Mouse (Mus musculus) spleen, embryonic (tissue): ENCODE data around the gene Dusp1.

Source experiments
- CTCF ChIA-PET: fragments of 350-600 bp; sonication (Branson Sonifier 250); formaldehyde crosslinking; loops from one replicate; lab custom pipeline; 2022; lab: Charles Lee

Gene Dusp1

GRCm38 (mm10) chr17:26584558-26585136, 22.7 kb upstream of the Dusp1 start:
- CTCF ChIA-PET = no interaction called here

GRCm38 (mm10) chr17:26584063-26584462, 22.1 kb upstream of the Dusp1 start:
- CTCF ChIA-PET = no interaction called here

- CTCF ChIA-PET = no interaction called here
These were observed 21.7 kb upstream of the Dusp1 start for GRCm38 (mm10) chr17:26583606-26584005.

- CTCF ChIA-PET = no interaction called here
These were observed 21.1 kb upstream of the Dusp1 start for GRCm38 (mm10) chr17:26583056-26583455.

- CTCF ChIA-PET = no interaction called here
These were observed 20.4 kb upstream of the Dusp1 start for GRCm38 (mm10) chr17:26582297-26582696.

- CTCF ChIA-PET = no interaction called here
These were observed 19.0 kb upstream of the Dusp1 start for GRCm38 (mm10) chr17:26580873-26581401.

- CTCF ChIA-PET = no interaction called here
These were observed 17.5 kb upstream of the Dusp1 start for GRCm38 (mm10) chr17:26579396-26579795.

GRCm38 (mm10) chr17:26578771-26579170, 16.8 kb upstream of the Dusp1 start:
- CTCF ChIA-PET = no interaction called here

GRCm38 (mm10) chr17:26578162-26578561, 16.2 kb upstream of the Dusp1 start:
- CTCF ChIA-PET = no interaction called here

- CTCF ChIA-PET = no interaction called here
These were observed 15.4 kb upstream of the Dusp1 start for GRCm38 (mm10) chr17:26577309-26577708.

GRCm38 (mm10) chr17:26576833-26577232, 14.9 kb upstream of the Dusp1 start:
- CTCF ChIA-PET = no interaction called here

- CTCF ChIA-PET = no interaction called here
These were observed 14.1 kb upstream of the Dusp1 start for GRCm38 (mm10) chr17:26575786-26576690.

- CTCF ChIA-PET = no interaction called here
These were observed 12.8 kb upstream of the Dusp1 start for GRCm38 (mm10) chr17:26574701-26575100.

GRCm38 (mm10) chr17:26574118-26574517, 12.2 kb upstream of the Dusp1 start:
- CTCF ChIA-PET = no interaction called here

GRCm38 (mm10) chr17:26572265-26572664, 10.3 kb upstream of the Dusp1 start:
- CTCF ChIA-PET = interaction anchor here (0.6 kb wide), 1 partner anchor 13 kb away, joined by 4 read pairs; no protein-coding TSS in a partner anchor

- CTCF ChIA-PET = no interaction called here
These were observed 9.4 kb upstream of the Dusp1 start for GRCm38 (mm10) chr17:26571377-26571776.

GRCm38 (mm10) chr17:26570651-26571118, 8.8 kb upstream of the Dusp1 start:
- CTCF ChIA-PET = no interaction called here

GRCm38 (mm10) chr17:26569594-26570350, 7.8 kb upstream of the Dusp1 start:
- CTCF ChIA-PET = no interaction called here

GRCm38 (mm10) chr17:26567818-26568173, 5.9 kb upstream of the Dusp1 start:
- CTCF ChIA-PET = no interaction called here

GRCm38 (mm10) chr17:26567142-26567817, 5.4 kb upstream of the Dusp1 start:
- CTCF ChIA-PET = interaction anchor here (0.7 kb wide), 1 partner anchor 36 kb away, joined by 3 read pairs; no protein-coding TSS in a partner anchor

- CTCF ChIA-PET = no interaction called here
These were observed 2.5 kb upstream of the Dusp1 start for GRCm38 (mm10) chr17:26564439-26564838.
